Mouse (Mus musculus): ENCODE measurements around the gene Atf2. TPM values are rescaled to one million over a fixed set of nuclear protein-coding genes. Genes with fewer than 3 reads are reported as not detected.
A peak's percentile ranks its signal among the peaks of the same experiment; 100 is the strongest.

Gene Atf2
- total RNA-seq, 2 experiments from 2014 or later, result 56.9 to 88.3 TPM

DNA sequence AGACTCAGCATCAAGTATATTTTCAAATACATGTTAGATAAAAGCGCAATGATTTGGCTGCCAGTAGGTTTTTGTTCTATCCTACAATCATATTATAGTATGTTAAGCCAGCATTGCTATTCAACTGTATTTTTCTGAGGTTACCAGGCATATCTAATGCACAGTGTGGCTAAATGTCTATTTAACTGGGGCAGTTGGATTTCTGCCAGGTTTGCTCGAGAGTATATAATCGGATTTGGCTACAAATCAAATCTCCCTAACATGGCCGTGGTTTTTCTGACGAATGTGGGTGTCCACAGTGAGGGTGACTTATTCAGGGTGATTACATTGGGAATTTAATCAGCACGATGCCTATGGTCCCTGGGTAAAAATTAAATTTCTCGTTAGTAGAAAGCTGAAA, 112.6 kb downstream of the Atf2 start:
- ATAC-seq (replicated peaks; ENCODE audit: poor library complexity, severe bottlenecking), result no peak

DNA sequence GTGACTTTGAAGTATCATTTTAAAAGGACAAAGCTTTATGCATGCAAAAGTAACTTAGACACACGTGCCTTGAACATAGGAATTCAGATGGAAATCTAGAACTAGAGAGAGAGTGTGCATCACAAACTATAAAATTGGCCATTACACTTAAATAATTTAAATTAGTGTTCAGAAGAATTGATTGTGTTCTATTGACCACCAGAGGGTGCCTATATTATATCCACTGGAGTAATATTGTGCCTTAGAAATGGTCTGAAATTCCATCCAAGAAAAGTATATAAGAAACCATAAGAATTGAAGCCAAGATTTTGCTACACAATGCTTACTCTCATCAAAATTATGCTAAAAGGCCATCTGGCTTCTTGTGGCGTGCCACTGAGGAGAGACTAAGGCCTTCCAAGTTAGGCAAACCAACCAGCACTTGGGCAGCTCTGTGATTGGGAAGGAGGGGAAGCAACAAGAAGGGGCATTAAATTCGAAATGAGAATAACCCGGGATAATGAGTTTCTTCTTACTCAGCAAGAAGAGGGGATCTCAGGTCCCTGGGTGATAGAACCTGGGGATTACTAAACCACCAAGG, 113.3 kb downstream of the Atf2 start:
- no peak for ATAC-seq (replicated peaks; ENCODE audit: poor library complexity, severe bottlenecking)

- ATAC-seq (replicated peaks; ENCODE audit: poor library complexity, severe bottlenecking), result no peak
Measured at GRCm38 (mm10) chr2:73776936-73777335, 115.5 kb downstream of the Atf2 start.

GRCm38 (mm10) chr2:73775683-73776310, 116.6 kb downstream of the Atf2 start:
- no peak for ATAC-seq (replicated peaks; ENCODE audit: poor library complexity, severe bottlenecking)

DNA sequence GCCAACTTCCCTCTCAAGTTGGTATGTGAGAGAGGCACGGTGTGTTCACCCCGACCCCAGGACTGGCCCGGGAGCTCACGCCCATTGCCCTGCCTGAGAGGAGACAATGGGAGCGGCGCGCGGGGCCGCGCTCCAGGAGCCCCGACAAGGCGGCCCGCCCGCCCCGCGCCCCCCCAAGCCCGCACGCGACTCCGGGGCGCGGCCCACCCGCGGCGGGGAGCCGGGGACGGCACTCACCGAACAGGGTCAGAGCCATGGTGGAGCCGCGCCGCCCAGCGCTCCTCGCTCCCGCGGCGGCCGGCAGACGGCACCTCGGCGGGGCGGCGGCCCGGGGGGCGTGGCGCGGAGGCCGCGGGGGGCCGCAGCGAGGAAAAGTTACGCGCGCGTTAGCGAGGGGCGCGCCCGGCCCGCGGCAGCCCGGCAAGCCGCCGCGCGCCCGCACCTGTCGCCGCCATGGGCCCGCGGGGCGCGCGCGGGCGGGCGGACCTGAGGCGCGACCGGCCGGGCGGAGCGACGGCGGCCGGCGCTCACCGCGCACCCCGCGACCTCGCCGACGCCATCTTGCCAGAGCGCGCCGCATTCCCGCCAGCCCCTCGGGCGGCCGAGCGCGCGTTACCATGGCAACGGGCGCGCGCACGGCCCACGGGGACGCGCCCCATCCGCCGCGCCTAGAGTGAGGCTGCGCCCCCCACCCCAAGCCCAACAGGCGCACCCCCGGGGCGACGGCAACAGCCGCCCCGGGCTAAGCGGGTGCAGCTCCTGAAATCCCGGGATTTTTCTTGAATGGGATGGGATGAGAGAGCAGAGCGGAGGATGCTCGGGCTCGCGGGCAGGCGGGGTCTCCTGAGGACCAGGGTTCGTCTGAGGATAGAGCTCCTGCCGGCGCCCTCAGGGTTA, 117.4 kb downstream of the Atf2 start, which contains the start of gene Chn1:
Gene Chn1, minus strand, starts transcription at position 561 of the 897 bp plus-strand sequence.
- ATAC-seq (replicated peaks; ENCODE audit: poor library complexity, severe bottlenecking), result peak; percentile 46

DNA sequence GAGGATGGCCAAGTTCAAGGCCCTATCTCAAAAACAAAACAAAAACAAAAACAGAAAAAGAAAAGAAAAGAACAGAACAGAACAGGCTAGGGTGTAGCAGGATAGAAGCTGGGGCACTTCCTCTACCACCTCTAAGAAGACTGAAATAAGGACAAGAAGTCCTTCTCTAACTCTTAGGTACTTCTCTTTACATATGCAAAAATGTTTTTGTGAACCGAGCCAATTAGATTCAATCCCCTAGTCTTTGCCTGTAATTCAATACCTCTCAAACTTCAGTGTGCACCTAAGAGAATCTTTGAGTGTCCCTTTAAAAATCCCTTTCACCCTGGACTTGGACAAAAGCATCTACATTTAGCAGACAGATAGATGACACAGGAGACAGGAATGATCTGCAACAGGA, 119.5 kb downstream of the Atf2 start:
- ATAC-seq (replicated peaks; ENCODE audit: poor library complexity, severe bottlenecking), result no peak

- no peak for ATAC-seq (replicated peaks; ENCODE audit: poor library complexity, severe bottlenecking)
Measured at GRCm38 (mm10) chr2:73768669-73769068, 123.8 kb downstream of the Atf2 start.

Other genes with a start within 250 kb of the Atf2 start
- 0.15 TPM in 1 of 2 replicates, not detected in the other for gene Chn1, start 117.3 kb downstream of the Atf2 start, total RNA-seq (2014; fragmentation: Nextera tagmentation)
- 0.39 TPM in 1 of 2 replicates, not detected in the other for gene Chn1, start 117.3 kb downstream of the Atf2 start, total RNA-seq (2017)
- gene Atp5g3, start 18.7 kb upstream of the Atf2 start, total RNA-seq (2014; fragmentation: Nextera tagmentation), result 920 and 947 TPM in 2 replicates
- gene Atp5g3, start 18.7 kb upstream of the Atf2 start, total RNA-seq (2017), result 149 and 176 TPM in 2 replicates